Mouse (Mus musculus) stomach, embryonic 15.5 days (tissue): ENCODE data around the gene Sema6d. TPM values are rescaled to one million over a fixed set of nuclear protein-coding genes. Genes with fewer than 3 reads are reported as not detected.

Experiments used
- ATAC-seq: fragments of 200-750 bp; cut with Nextera tagmentation; 2 replicates; pipeline ENCODE4 v1.8.0; 2017; ENCODE audit warnings: low read depth, moderate number of reproducible peaks, moderate TSS enrichment; ENCODE audit not compliant: insufficient read depth, low FRiP score
- H3K27ac ChIP-seq: fragments of 300-500 bp; sonication (generic); 2 replicates; pipeline ENCODE4 v1.5.1; 2015; ENCODE audit warnings: mild to moderate bottlenecking, inconsistent platforms
- H3K27me3 ChIP-seq: fragments of 300-500 bp; sonication (generic); replicated peaks from 2 replicates; pipeline ENCODE4 v1.6.1; 2015; ENCODE audit warnings: inconsistent platforms
- H3K36me3 ChIP-seq: fragments of 300-500 bp; sonication (generic); 2 replicates; pipeline ENCODE4 v1.6.1; 2015; ENCODE audit warnings: inconsistent platforms
- H3K4me1 ChIP-seq: fragments of 300-500 bp; sonication (generic); 2 replicates; pipeline ENCODE4 v1.6.1; 2015; ENCODE audit warnings: inconsistent platforms
- H3K4me2 ChIP-seq: fragments of 300-500 bp; sonication (generic); 2 replicates; pipeline ENCODE4 v1.6.1; 2015; ENCODE audit warnings: mild to moderate bottlenecking, inconsistent platforms
- H3K4me3 ChIP-seq: fragments of 300-500 bp; sonication (generic); replicated peaks from 2 replicates; pipeline ENCODE4 v1.5.1; 2015; ENCODE audit warnings: inconsistent platforms
- H3K9ac ChIP-seq: fragments of 300-500 bp; sonication (generic); 2 replicates; pipeline ENCODE4 v1.6.1; 2015; ENCODE audit warnings: inconsistent platforms
- H3K9me3 ChIP-seq: fragments of 300-500 bp; sonication (generic); 2 replicates; pipeline ENCODE4 v1.6.1; 2016; ENCODE audit warnings: inconsistent platforms
- WGBS: fragments of 180-500 bp; shearing (Covaris S2); methylation state at CpG from one replicate; pipeline ENCODE4 v1.1.7; 2015; 5-methylcytosine and 5-hydroxymethylcytosine counted together
- polyA plus RNA-seq: library from polyadenylated mRNA; unstranded; fragments of >200 nt; fragmentation: Nextera tagmentation; extraction: Ambion mirVana; gene quantifications from 2 replicates; pipeline ENCODE4 v1.2.1, GENCODE M21; 2015

Gene Sema6d
- polyA plus RNA-seq, 1 experiment from 2014 or later, result 10.4 TPM

- Histone ChIP-seq H3K4me1 (no peaks in the 10 kb centered on the region), H3K9ac (no peak overlapping the region), H3K36me3 (no peaks in the 10 kb centered on the region), H3K4me2 (no peak overlapping the region), H3K27me3 (no peaks in the 10 kb centered on the region), H3K4me3 (no peak overlapping the region), H3K27ac (no peak overlapping the region), H3K9me3 (no peaks in the 10 kb centered on the region)
- 46% methylated on average over 4 of the region's 4 CpGs for WGBS
- no peak for ATAC-seq
These were observed 416.2 kb downstream of the Sema6d start for GRCm38 (mm10) chr2:124505784-124506489.

- Histone ChIP-seq H3K9me3 (no peaks in the 10 kb centered on the region), H3K4me1 (no peaks in the 10 kb centered on the region), H3K4me2 (no peak overlapping the region), H3K27me3 (no peaks in the 10 kb centered on the region), H3K36me3 (no peaks in the 10 kb centered on the region), H3K9ac (no peak overlapping the region), H3K27ac (no peak overlapping the region), H3K4me3 (no peak overlapping the region)
- ATAC-seq, result no peak
- 70% methylated on average over 4 of the region's 4 CpGs for WGBS
These were observed 418.0 kb downstream of the Sema6d start for GRCm38 (mm10) chr2:124507804-124508203.

GRCm38 (mm10) chr2:124509479-124509878, 419.7 kb downstream of the Sema6d start:
- Histone ChIP-seq H3K9ac (no peak overlapping the region), H3K36me3 (no peaks in the 10 kb centered on the region), H3K4me3 (no peak overlapping the region), H3K9me3 (no peaks in the 10 kb centered on the region), H3K4me1 (no peaks in the 10 kb centered on the region), H3K27me3 (no peaks in the 10 kb centered on the region), H3K27ac (no peak overlapping the region), H3K4me2 (no peak overlapping the region)
- WGBS, result 83% methylated on average over 6 of the region's 6 CpGs
- ATAC-seq, result no peak

- Histone ChIP-seq H3K4me2 (no peak overlapping the region), H3K4me3 (no peak overlapping the region), H3K4me1 (no peaks in the 10 kb centered on the region), H3K27me3 (no peaks in the 10 kb centered on the region), H3K36me3 (no peaks in the 10 kb centered on the region), H3K9ac (no peak overlapping the region), H3K27ac (no peak overlapping the region), H3K9me3 (no peaks in the 10 kb centered on the region)
- 82% methylated on average over 10 of the region's 10 CpGs for WGBS
- no peak for ATAC-seq
These were observed 422.1 kb downstream of the Sema6d start for GRCm38 (mm10) chr2:124511826-124512225.

GRCm38 (mm10) chr2:124522426-124522825, 432.7 kb downstream of the Sema6d start:
- no peak overlapping the region for H3K4me3 ChIP-seq
- H3K9me3 ChIP-seq, result no peaks in the 10 kb centered on the region
- H3K36me3 ChIP-seq, result no peaks in the 10 kb centered on the region
- no peaks in the 10 kb centered on the region for H3K27me3 ChIP-seq
- H3K4me1 ChIP-seq, result no peaks in the 10 kb centered on the region
- no peak overlapping the region for H3K9ac ChIP-seq
- no peak overlapping the region for H3K4me2 ChIP-seq
- ATAC-seq, result no peak
- H3K27ac ChIP-seq, result no peak overlapping the region
- WGBS, result 60% methylated on average over 3 of the region's 3 CpGs

GRCm38 (mm10) chr2:124523667-124524066, 433.9 kb downstream of the Sema6d start:
- H3K27ac ChIP-seq, result no peak overlapping the region
- H3K4me2 ChIP-seq, result no peak overlapping the region
- no peak for ATAC-seq
- H3K36me3 ChIP-seq, result no peaks in the 10 kb centered on the region
- H3K27me3 ChIP-seq, result no peaks in the 10 kb centered on the region
- H3K9ac ChIP-seq, result no peak overlapping the region
- H3K9me3 ChIP-seq, result no peaks in the 10 kb centered on the region
- H3K4me3 ChIP-seq, result no peak overlapping the region
- no peaks in the 10 kb centered on the region for H3K4me1 ChIP-seq
- 88% methylated on average over 6 of the region's 6 CpGs for WGBS

- Histone ChIP-seq H3K4me1 (no peaks in the 10 kb centered on the region), H3K4me3 (no peak overlapping the region), H3K27ac (no peak overlapping the region), H3K9ac (no peak overlapping the region), H3K27me3 (no peaks in the 10 kb centered on the region), H3K36me3 (no peaks in the 10 kb centered on the region), H3K4me2 (no peak overlapping the region), H3K9me3 (no peaks in the 10 kb centered on the region)
- ATAC-seq, result no peak
- WGBS, result 64% methylated on average over 3 of the region's 3 CpGs
These were observed 434.4 kb downstream of the Sema6d start for GRCm38 (mm10) chr2:124524167-124524566.

- no peak for ATAC-seq
- no peaks in the 10 kb centered on the region for H3K27me3 ChIP-seq
- no peak overlapping the region for H3K4me3 ChIP-seq
- H3K4me2 ChIP-seq, result no peak overlapping the region
- H3K36me3 ChIP-seq, result no peaks in the 10 kb centered on the region
- 75% methylated on average over 3 of the region's 3 CpGs for WGBS
- no peaks in the 10 kb centered on the region for H3K9me3 ChIP-seq
- H3K27ac ChIP-seq, result no peak overlapping the region
- H3K9ac ChIP-seq, result no peak overlapping the region
- no peaks in the 10 kb centered on the region for H3K4me1 ChIP-seq
These were observed 437.9 kb downstream of the Sema6d start for GRCm38 (mm10) chr2:124527641-124528040.

- Histone ChIP-seq H3K36me3 (no peaks in the 10 kb centered on the region), H3K4me2 (no peak overlapping the region), H3K9ac (no peak overlapping the region), H3K4me3 (no peak overlapping the region), H3K27ac (no peak overlapping the region), H3K9me3 (no peaks in the 10 kb centered on the region), H3K4me1 (no peaks in the 10 kb centered on the region), H3K27me3 (no peaks in the 10 kb centered on the region)
- ATAC-seq, result no peak
- 91% methylated on average over 2 of the region's 2 CpGs for WGBS
These were observed 440.7 kb downstream of the Sema6d start for GRCm38 (mm10) chr2:124530441-124530840.

GRCm38 (mm10) chr2:124531062-124531461, 441.3 kb downstream of the Sema6d start:
- H3K4me3 ChIP-seq, result no peak overlapping the region
- no peak for ATAC-seq
- no peaks in the 10 kb centered on the region for H3K4me1 ChIP-seq
- H3K9ac ChIP-seq, result no peak overlapping the region
- no peak overlapping the region for H3K27ac ChIP-seq
- H3K27me3 ChIP-seq, result no peaks in the 10 kb centered on the region
- H3K9me3 ChIP-seq, result no peaks in the 10 kb centered on the region
- H3K36me3 ChIP-seq, result no peaks in the 10 kb centered on the region
- WGBS, result 62% methylated on average over 4 of the region's 4 CpGs
- H3K4me2 ChIP-seq, result no peak overlapping the region

- 82% methylated on average over 3 of the region's 3 CpGs for WGBS
- Histone ChIP-seq H3K36me3 (no peaks in the 10 kb centered on the region), H3K4me2 (no peak overlapping the region), H3K9me3 (no peaks in the 10 kb centered on the region), H3K4me3 (no peak overlapping the region), H3K27me3 (no peaks in the 10 kb centered on the region), H3K27ac (no peak overlapping the region), H3K9ac (no peak overlapping the region), H3K4me1 (no peaks in the 10 kb centered on the region)
- no peak for ATAC-seq
These were observed 443.1 kb downstream of the Sema6d start for GRCm38 (mm10) chr2:124532906-124533305.

GRCm38 (mm10) chr2:124533602-124534001, 443.8 kb downstream of the Sema6d start:
- no peaks in the 10 kb centered on the region for H3K27me3 ChIP-seq
- WGBS, result 73% methylated on average over 6 of the region's 6 CpGs
- no peak overlapping the region for H3K4me3 ChIP-seq
- H3K9me3 ChIP-seq, result no peaks in the 10 kb centered on the region
- no peaks in the 10 kb centered on the region for H3K36me3 ChIP-seq
- H3K27ac ChIP-seq, result no peak overlapping the region
- no peak for ATAC-seq
- H3K4me1 ChIP-seq, result no peaks in the 10 kb centered on the region
- H3K4me2 ChIP-seq, result no peak overlapping the region
- no peak overlapping the region for H3K9ac ChIP-seq

- no peak for ATAC-seq
- Histone ChIP-seq H3K4me2 (no peak overlapping the region), H3K9me3 (no peaks in the 10 kb centered on the region), H3K36me3 (no peaks in the 10 kb centered on the region), H3K27me3 (no peaks in the 10 kb centered on the region), H3K4me3 (no peak overlapping the region), H3K4me1 (no peaks in the 10 kb centered on the region), H3K27ac (no peak overlapping the region), H3K9ac (no peak overlapping the region)
- WGBS, result 65% methylated on average over 3 of the region's 3 CpGs
These were observed 460.5 kb downstream of the Sema6d start for GRCm38 (mm10) chr2:124550315-124550714.
